Mouse (Mus musculus): ENCODE results near the gene Lhpp.

Lhpp gene

GRCm38 (mm10) chr7:132713483-132714126 lies 103.2 kb downstream of the Lhpp start:
- peak; percentile 83 for DNase-seq

- DNase-seq, result peak; percentile 85
Observed at GRCm38 (mm10) chr7:132714236-132714923, 103.9 kb downstream of the Lhpp start.

GRCm38 (mm10) chr7:132715259-132715658 lies 104.8 kb downstream of the Lhpp start:
- no peak for DNase-seq

GRCm38 (mm10) chr7:132719570-132719969 lies 109.1 kb downstream of the Lhpp start:
- no peak for DNase-seq

GRCm38 (mm10) chr7:132720562-132720961 lies 110.1 kb downstream of the Lhpp start:
- DNase-seq, result no peak

- peak; percentile 46 for DNase-seq
Observed at GRCm38 (mm10) chr7:132722401-132723370, 112.2 kb downstream of the Lhpp start.

- DNase-seq, result peak; percentile 78
Observed at GRCm38 (mm10) chr7:132723906-132724305, 113.5 kb downstream of the Lhpp start.

- DNase-seq, result peak; percentile 84
Observed at GRCm38 (mm10) chr7:132724501-132725062, 114.1 kb downstream of the Lhpp start.

- no peak for DNase-seq
Observed at GRCm38 (mm10) chr7:132726106-132726861, 115.8 kb downstream of the Lhpp start.

- DNase-seq, result peak; percentile 50
Observed at GRCm38 (mm10) chr7:132729093-132729831, 118.8 kb downstream of the Lhpp start.

- DNase-seq, result no peak
Observed at GRCm38 (mm10) chr7:132730510-132730909, 120.1 kb downstream of the Lhpp start.

GRCm38 (mm10) chr7:132731558-132731957 lies 121.1 kb downstream of the Lhpp start:
- no peak for DNase-seq

- DNase-seq, result no peak
Observed at GRCm38 (mm10) chr7:132732136-132732789, 121.8 kb downstream of the Lhpp start.

GRCm38 (mm10) chr7:132733521-132733920 lies 123.1 kb downstream of the Lhpp start:
- DNase-seq, result no peak

- DNase-seq, result no peak
Observed at GRCm38 (mm10) chr7:132734222-132734621, 123.8 kb downstream of the Lhpp start.

- DNase-seq, result peak; percentile 91
Observed at GRCm38 (mm10) chr7:132735145-132735544, 124.7 kb downstream of the Lhpp start.

- DNase-seq, result peak; percentile 89
Observed at GRCm38 (mm10) chr7:132736099-132736862, 125.8 kb downstream of the Lhpp start.

- DNase-seq, result no peak
Observed at GRCm38 (mm10) chr7:132738844-132739243, 128.4 kb downstream of the Lhpp start.

- DNase-seq, result no peak
Observed at GRCm38 (mm10) chr7:132739829-132740228, 129.4 kb downstream of the Lhpp start.

- no peak for DNase-seq
Observed at GRCm38 (mm10) chr7:132742912-132743311, 132.5 kb downstream of the Lhpp start.

All from lung, postnatal 10 days (tissue).